Comparison of ENCODE assay signal across 7 mouse cellular contexts in the genomic region with DNA sequence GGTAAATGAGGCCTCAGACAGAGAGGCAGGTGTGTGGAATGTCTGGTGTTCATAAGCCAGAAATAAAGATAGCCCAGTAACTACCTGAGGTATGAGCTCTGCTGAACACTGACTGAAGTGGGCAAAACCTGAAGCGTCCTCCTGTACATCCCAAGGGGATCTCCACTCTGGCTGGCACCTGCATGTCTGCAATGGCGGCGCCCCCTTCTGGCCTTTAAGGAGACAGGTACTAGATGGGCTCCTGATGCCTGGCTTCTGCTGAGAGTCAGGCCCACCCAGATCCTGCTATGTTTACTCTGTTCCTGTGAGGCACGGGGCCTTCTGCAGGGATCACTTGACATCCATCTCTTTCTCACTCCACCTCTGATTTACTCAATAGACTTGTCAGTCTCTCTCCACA. TPM values are rescaled to one million over a fixed set of nuclear protein-coding genes. Genes with fewer than 3 reads are reported as not detected.
A peak's percentile ranks its signal among the peaks of the same experiment; 100 is the strongest.
DNase-seq lines count a peak whose midpoint lies in the region; ATAC-seq and TF ChIP-seq lines count a peak whose summit lies in the region.
"Not testable (repeated sequence)": the region's sequence is repeated elsewhere in the genome, so short reads cannot be mapped to it uniquely, and the experiment has no call there.

No protein-coding gene starts in this region.

- H3K27ac ChIP-seq in heart, postnatal 0 days (ENCODE audit: low read depth); lung, embryonic 14.5 days (ENCODE audit: low read depth): not testable (repeated sequence)

- H3K4me2 ChIP-seq in heart, postnatal 0 days (ENCODE audit: low read depth, low read length); lung, embryonic 14.5 days: not testable (repeated sequence)

- peak; percentile 36; the same call in 1 of the 2 replicates for ATAC-seq in heart, postnatal 0 days (ENCODE audit: insufficient read depth, low read depth)
- ATAC-seq in lung, embryonic 14.5 days (ENCODE audit: insufficient read depth), result not testable (repeated sequence)

- DNase-seq in NIH3T3 (ENCODE audit: low read depth), result peak; percentile 30
- peak; percentile 4 for DNase-seq in cerebellum, adult 8-10 months
- not testable (repeated sequence) for DNase-seq in heart, postnatal 0 days (ENCODE audit: low spot score); lung, embryonic 14.5 days
- peak; percentile 37 for DNase-seq in kidney, postnatal 14 days
- peak; percentile 30 for DNase-seq in right cerebral cortex, postnatal 14 days
- peak; percentile 7 to 8 for DNase-seq in thymus, adult 18-20 months

- 41% methylated on average over 4 of the region's 4 CpGs for WGBS in heart, postnatal 0 days
- WGBS in lung, embryonic 14.5 days, result 38% methylated on average over 4 of the region's 4 CpGs

- not testable (repeated sequence) for H3K9ac ChIP-seq in heart, postnatal 0 days (replicated peaks; ENCODE audit: low read depth, low read length); lung, embryonic 14.5 days

- H3K27me3 ChIP-seq in heart, postnatal 0 days (ENCODE audit: control insufficient read depth, insufficient read depth, low read length); lung, embryonic 14.5 days (ENCODE audit: insufficient read depth, low read length): not testable (repeated sequence)

- H3K9me3 ChIP-seq in heart, postnatal 0 days (replicated peaks; ENCODE audit: control insufficient read depth, low read length); lung, embryonic 14.5 days (ENCODE audit: low read depth, low read length): not testable (repeated sequence)

- H3K36me3 ChIP-seq in heart, postnatal 0 days (replicated peaks; ENCODE audit: control insufficient read depth, insufficient read depth, low read length); lung, embryonic 14.5 days (ENCODE audit: insufficient read depth): not testable (repeated sequence)

- not testable (repeated sequence) for TF ChIP-seq EP300 in heart, postnatal 0 days (IDR thresholded peaks at IDR 0.05; ENCODE audit: low read depth)

- TF ChIP-seq CTCF in heart, postnatal 0 days (IDR thresholded peaks at IDR 0.05; ENCODE audit: low read depth), result peak; percentile 42
- TF ChIP-seq CTCF in lung, embryonic 14.5 days (IDR thresholded peaks at IDR 0.05; ENCODE audit: low read depth), result peak; percentile 34

- not testable (repeated sequence) for H3K4me3 ChIP-seq in heart, postnatal 0 days (ENCODE audit: low read depth, low read length); lung, embryonic 14.5 days (ENCODE audit: low read depth, low read length)

- not testable (repeated sequence) for H3K4me1 ChIP-seq in heart, postnatal 0 days (ENCODE audit: control insufficient read depth, insufficient read depth); lung, embryonic 14.5 days (ENCODE audit: insufficient read depth)

RNA-seq across cellular contexts. Expression of gene Slc22a21, which starts 22.0 kb away (rescaled TPM):
- 1.9 and 3.2 TPM in 2 replicates for total RNA-seq in heart, postnatal 0 days (2014; rRNA removed; ENCODE audit: low replicate concordance)
- 0.89 and 1.5 TPM in 2 replicates for polyA plus RNA-seq in heart, postnatal 0 days (2015; fragmentation: Nextera tagmentation; extraction: Ambion mirVana)
- 5.7 and 5.8 TPM in 2 replicates for polyA plus RNA-seq in lung, embryonic 14.5 days (2014; fragmentation: Nextera tagmentation; extraction: Ambion mirVana)
